Mouse (Mus musculus) naive thymus-derived CD4-positive, alpha-beta T cell, adult 2 months (primary cell): ENCODE measurements around the gene Nos3.

Experiments used
- DNase-seq: peaks from one replicate; pipeline ENCODE4 v3.0.0-alpha.2; 2011; ENCODE audit warnings: low read depth

Gene Nos3

GRCm38 (mm10) chr5:24344477-24345051 is 20.0 kb upstream of the Nos3 start:
- peak; percentile 82 for DNase-seq

GRCm38 (mm10) chr5:24346313-24346712 is 18.3 kb upstream of the Nos3 start:
- DNase-seq: peak; percentile 8

- DNase-seq: no peak
Observed at GRCm38 (mm10) chr5:24347186-24347875, 17.3 kb upstream of the Nos3 start.

- peak; percentile 93 for DNase-seq
Observed at GRCm38 (mm10) chr5:24348128-24348527, 16.5 kb upstream of the Nos3 start.

- DNase-seq: no peak
Observed at GRCm38 (mm10) chr5:24348546-24348945, 16.1 kb upstream of the Nos3 start.

- DNase-seq: peak; percentile 8
Observed at GRCm38 (mm10) chr5:24350073-24350472, 14.5 kb upstream of the Nos3 start.

GRCm38 (mm10) chr5:24350531-24351250 is 13.9 kb upstream of the Nos3 start:
- peak; percentile 25 for DNase-seq

GRCm38 (mm10) chr5:24351278-24351677 is 13.3 kb upstream of the Nos3 start, which contains the start of gene Kcnh2:
TSS of gene Kcnh2 (minus strand) at chr5:24351604.
- no peak for DNase-seq

- DNase-seq: peak; percentile 69
Observed at GRCm38 (mm10) chr5:24351701-24352171, 12.9 kb upstream of the Nos3 start.

- peak; percentile 27 for DNase-seq
Observed at GRCm38 (mm10) chr5:24352251-24352859, 12.3 kb upstream of the Nos3 start.

- no peak for DNase-seq
Observed at GRCm38 (mm10) chr5:24353327-24353726, 11.3 kb upstream of the Nos3 start.

GRCm38 (mm10) chr5:24356764-24357163 is 7.8 kb upstream of the Nos3 start:
- DNase-seq: no peak

- peak; percentile 95 for DNase-seq
Observed at GRCm38 (mm10) chr5:24357461-24357860, 7.1 kb upstream of the Nos3 start.

- peak; percentile 93 for DNase-seq
Observed at GRCm38 (mm10) chr5:24360792-24361454, 3.7 kb upstream of the Nos3 start.

- DNase-seq: no peak
Observed at GRCm38 (mm10) chr5:24363467-24363866, 1.1 kb upstream of the Nos3 start.

GRCm38 (mm10) chr5:24364061-24364460 is 549 bp upstream of the Nos3 start:
- DNase-seq: no peak

- no peak for DNase-seq
Observed at GRCm38 (mm10) chr5:24364963-24365362, 353 bp downstream of the Nos3 start.

GRCm38 (mm10) chr5:24365528-24365927 is 918 bp downstream of the Nos3 start:
- DNase-seq: no peak

GRCm38 (mm10) chr5:24366426-24366825 is 1.8 kb downstream of the Nos3 start:
- no peak for DNase-seq

- DNase-seq: no peak
Observed at GRCm38 (mm10) chr5:24369767-24370166, 5.2 kb downstream of the Nos3 start.

- no peak for DNase-seq
Observed at GRCm38 (mm10) chr5:24373807-24374206, 9.2 kb downstream of the Nos3 start.

- DNase-seq: no peak
Observed at GRCm38 (mm10) chr5:24374216-24374615, 9.6 kb downstream of the Nos3 start.
